Mouse (Mus musculus) embryonic stem cell, embryonic (primary cell): Measurements from ENCODE around the gene Tcirg1.

Experiments used
- CTCF ChIA-PET, 4 experiments: fragments of 300-600 bp in 2 of 4; fragments of 350-600 bp in 2 of 4; sonication (Branson Sonifier 250); formaldehyde crosslinking; loops; one replicate each; lab custom pipeline; 2022; ENCODE audit warnings: inconsistent platforms in 2 of 4; lab: Charles Lee
- POLR2A ChIA-PET, 4 experiments: fragments of 300-600 bp in 2 of 4; fragments of 350-600 bp in 2 of 4; sonication (Branson Sonifier 250); formaldehyde crosslinking; loops; one replicate each; lab custom pipeline; 2022; ENCODE audit warnings: antibody characterized with exemption in 4 of 4, inconsistent platforms in 1 of 4; lab: Charles Lee

Gene Tcirg1

DNA sequence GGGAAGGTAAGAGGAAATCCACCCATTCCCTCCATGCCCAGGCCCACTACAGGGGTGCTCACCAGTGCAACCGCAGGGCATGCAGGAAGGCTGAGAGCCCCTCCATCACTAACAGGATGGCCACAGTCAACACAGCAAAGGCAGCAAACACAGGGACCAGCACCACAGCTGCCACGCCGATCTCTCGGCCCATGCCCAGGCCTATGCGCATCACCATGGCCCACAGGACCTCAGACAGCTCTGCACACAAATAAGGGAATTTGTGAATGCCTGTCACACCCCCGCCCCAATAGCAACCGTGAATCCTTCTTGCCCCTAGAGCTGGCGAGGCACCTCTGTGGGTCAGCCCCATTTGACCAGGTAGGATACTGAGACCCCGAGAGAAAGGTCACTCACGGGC is 10.7 kb downstream of the Tcirg1 start:
- CTCF ChIA-PET, result interaction anchor here in 3 of 4 experiments (0.7 to 1.6 kb wide), 3 partner anchors 31 to 156 kb away, joined by 3 to 6 read pairs (median 3); no protein-coding TSS in a partner anchor
- POLR2A ChIA-PET, result interaction anchor here (0.6 to 10.8 kb wide), 27 partner anchors 8 to 571 kb away, joined by 3 to 99 read pairs (median 4); partner anchors contain the start of genes Ndufs8 (in 3 of the 4) and Tcirg1 (in 3 of the 4)

DNA sequence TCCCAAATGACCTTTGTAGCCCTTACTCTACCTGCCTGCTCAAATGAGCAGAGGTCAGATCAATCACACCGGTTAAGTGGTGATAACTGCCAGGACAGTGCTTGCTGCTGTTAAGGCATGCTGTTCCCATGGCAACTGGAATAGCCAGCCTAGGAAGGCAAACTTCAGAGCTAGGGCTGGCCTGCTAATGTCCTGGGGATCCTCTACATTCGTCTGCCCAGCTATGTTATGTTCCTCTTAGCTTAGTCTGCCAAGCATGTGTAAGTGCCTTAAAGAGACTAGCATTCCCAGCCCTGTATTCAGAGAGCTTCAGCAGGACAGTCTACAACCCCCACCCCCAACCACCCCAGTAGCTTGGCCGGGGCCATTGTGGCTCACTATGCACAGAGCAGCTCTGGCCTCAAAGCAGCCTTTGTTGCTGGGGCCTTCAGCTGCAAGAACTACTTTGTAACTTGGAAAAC is 11.7 kb downstream of the Tcirg1 start:
- ChIA-PET CTCF (interaction anchor here (0.7 to 1.6 kb wide), 7 partner anchors 12 to 126 kb away, joined by 3 to 6 read pairs (median 3); partner anchors contain the start of genes Ndufs8 (in 1 of the 4) and Tcirg1 (in 1 of the 4)), POLR2A (interaction anchor here (0.6 to 10.8 kb wide), 34 partner anchors 8 to 570 kb away, joined by 3 to 99 read pairs (median 4); partner anchors contain the start of genes Tcirg1 (in 3 of the 4) and Ndufs8 (in 2 of the 4))

DNA sequence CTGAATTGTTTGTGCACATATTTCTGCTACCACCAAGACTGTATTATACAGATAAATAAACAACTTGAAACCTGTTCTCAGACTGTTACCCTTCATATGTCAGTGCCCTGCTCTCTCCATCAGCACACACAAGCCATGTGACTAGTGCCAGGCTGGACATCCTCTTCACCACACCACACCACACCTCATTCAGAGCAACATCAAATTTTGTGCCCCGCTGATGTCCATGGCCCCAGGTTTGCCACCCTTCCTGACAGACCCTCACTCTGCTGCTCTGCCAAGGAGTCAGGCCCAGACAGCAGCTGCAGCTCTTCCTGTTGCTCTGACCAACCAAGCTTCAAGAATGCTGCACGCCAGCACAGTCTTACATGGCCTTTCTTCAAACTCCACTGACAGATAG is 12.6 kb downstream of the Tcirg1 start:
- ChIA-PET POLR2A (interaction anchor here (0.9 to 10.8 kb wide), 15 partner anchors 9 to 148 kb away, joined by 3 to 99 read pairs (median 5); partner anchors contain the start of genes Ndufs8 (in 1 of the 4) and Tcirg1 (in 1 of the 4)), CTCF (interaction anchor here in 1 of 4 experiments (0.6 to 0.8 kb wide), 2 partner anchors 41 to 270 kb away, joined by 3 read pairs; no protein-coding TSS in a partner anchor)

GRCm38 (mm10) chr19:3893545-3894116 is 13.3 kb downstream of the Tcirg1 start:
- ChIA-PET CTCF (interaction anchor here in 3 of 4 experiments (0.6 to 1.4 kb wide), 4 partner anchors 29 to 270 kb away, joined by 3 to 4 read pairs (median 3); no protein-coding TSS in a partner anchor), POLR2A (interaction anchor here in 3 of 4 experiments (0.9 to 10.8 kb wide), 9 partner anchors 10 to 149 kb away, joined by 3 to 99 read pairs (median 6); partner anchors contain the start of genes Ndufs8 (in 1 of the 3) and Tcirg1 (in 1 of the 3))

- POLR2A ChIA-PET, result interaction anchor here (0.6 to 10.8 kb wide), 15 partner anchors 9 to 207 kb away, joined by 3 to 99 read pairs (median 5); partner anchors contain the start of genes Ndufs8 (in 3 of the 4), Tcirg1 (in 2 of the 4) and Cdk2ap2 (in 1 of the 4)
- CTCF ChIA-PET, result interaction anchor here in 3 of 4 experiments (0.6 to 2.4 kb wide), 11 partner anchors 11 to 298 kb away, joined by 3 to 11 read pairs (median 3); partner anchors contain the start of gene Ndufs8 (in 1 of the 3)
Measured at GRCm38 (mm10) chr19:3890181-3890580, 16.8 kb downstream of the Tcirg1 start.

DNA sequence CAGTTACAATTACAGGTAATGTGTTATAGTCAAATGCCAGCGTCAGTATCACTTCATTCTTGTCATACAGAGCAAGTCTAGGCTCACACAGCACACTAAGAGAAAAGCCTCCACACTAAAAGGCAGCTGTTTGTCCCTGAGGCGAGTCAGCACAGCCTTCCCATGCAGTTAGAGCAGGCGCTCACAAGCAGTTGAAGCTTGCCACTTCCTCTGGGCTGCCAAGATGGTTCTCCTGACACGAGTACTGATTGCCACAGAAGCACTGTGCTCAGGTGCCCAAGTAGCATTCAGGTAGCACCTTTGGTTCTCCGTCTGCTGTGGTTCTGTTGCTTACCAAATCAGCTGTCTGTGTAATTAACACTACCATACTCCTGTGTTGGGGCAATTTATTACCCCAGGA is 17.8 kb downstream of the Tcirg1 start:
- ChIA-PET CTCF (interaction anchor here in 3 of 4 experiments (0.8 to 2.4 kb wide), 7 partner anchors 14 to 91 kb away, joined by 3 to 11 read pairs (median 4); partner anchors contain the start of gene Ndufs8 (in 1 of the 3)), POLR2A (interaction anchor here in 3 of 4 experiments (0.5 to 10.8 kb wide), 8 partner anchors 11 to 34 kb away, joined by 3 to 99 read pairs (median 4); partner anchors contain the start of genes Ndufs8 (in 2 of the 3) and Tcirg1 (in 1 of the 3))

GRCm38 (mm10) chr19:3884325-3884990 is 22.5 kb downstream of the Tcirg1 start:
- ChIA-PET POLR2A (interaction anchor here in 3 of 4 experiments (0.6 to 1.2 kb wide), 6 partner anchors 9 to 88 kb away, joined by 3 to 5 read pairs (median 3); no protein-coding TSS in a partner anchor), CTCF (no interaction called here)

GRCm38 (mm10) chr19:3882214-3882613 is 24.7 kb downstream of the Tcirg1 start:
- POLR2A ChIA-PET, result interaction anchor here in 2 of 4 experiments (0.7 to 1.8 kb wide), 6 partner anchors 9 to 349 kb away, joined by 3 to 7 read pairs (median 3); no protein-coding TSS in a partner anchor
- CTCF ChIA-PET, result interaction anchor here in 2 of 4 experiments (1.0 to 2.5 kb wide), 4 partner anchors 9 to 64 kb away, joined by 3 to 5 read pairs (median 3); partner anchors contain the start of gene Ndufs8 (in 1 of the 2)

DNA sequence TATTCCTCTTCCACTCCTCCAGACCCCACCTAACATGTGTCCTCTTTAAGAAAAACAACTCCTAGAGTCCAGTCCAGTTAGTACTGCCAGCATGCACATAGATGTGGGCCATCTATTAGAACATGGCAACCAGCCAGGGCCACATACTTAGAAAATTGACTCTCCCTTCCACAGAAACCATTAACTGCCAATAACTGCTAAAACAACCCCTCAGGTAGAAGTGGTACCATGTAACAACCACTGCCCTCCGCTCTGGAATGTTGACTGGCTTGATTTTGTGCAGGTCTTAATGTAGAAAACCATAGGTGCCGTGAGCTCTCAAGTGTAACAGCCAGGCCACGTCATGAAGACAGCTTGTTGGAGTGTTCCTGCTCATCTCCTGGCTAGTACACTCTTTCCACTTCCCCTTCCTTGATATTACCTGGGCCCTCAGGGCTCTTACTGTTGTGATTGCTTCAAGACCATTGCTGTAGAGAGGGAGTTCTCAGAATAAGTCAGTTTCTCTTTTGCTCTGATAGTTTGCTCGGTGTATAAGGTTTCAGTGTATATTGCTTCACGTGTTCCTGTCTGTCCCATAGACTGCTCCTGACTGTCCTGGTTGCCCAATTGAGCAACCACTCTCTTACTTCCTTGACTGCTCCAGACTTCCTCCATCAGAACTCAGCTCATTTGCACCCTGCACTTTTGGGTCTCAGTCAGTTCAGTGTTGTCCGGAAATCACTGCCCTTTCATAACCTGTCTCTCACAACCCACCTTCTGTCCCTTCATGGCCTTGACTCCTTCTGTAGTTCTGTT is 26.7 kb downstream of the Tcirg1 start:
- POLR2A ChIA-PET, result interaction anchor here in 2 of 4 experiments (1.3 to 1.5 kb wide), 2 partner anchors 17 to 119 kb away, joined by 3 to 4 read pairs; no protein-coding TSS in a partner anchor
- CTCF ChIA-PET, result no interaction called here

DNA sequence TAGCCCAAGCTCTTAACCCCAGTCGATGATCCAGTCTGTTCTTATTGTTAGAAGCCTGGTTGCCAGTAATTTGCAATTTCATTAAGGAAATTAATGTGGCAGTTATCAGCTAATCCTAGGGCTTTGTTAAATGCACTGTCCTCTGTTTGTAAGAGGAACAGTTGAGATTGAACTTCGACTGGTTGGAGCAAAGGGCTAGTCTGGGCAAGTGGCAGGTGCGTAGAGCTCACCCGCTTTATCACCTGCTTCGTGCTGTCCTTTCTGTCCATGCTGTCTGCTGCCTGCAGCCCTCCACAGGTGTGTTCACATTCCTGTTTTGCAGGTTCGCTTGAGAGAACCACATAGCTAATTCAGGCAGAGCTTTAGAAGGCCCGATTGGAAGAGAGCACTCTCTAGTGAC is 31.9 kb downstream of the Tcirg1 start:
- ChIA-PET CTCF (interaction anchor here in 3 of 4 experiments (0.7 to 1.3 kb wide), 7 partner anchors 10 to 138 kb away, joined by 3 to 5 read pairs (median 3); partner anchors contain the start of gene Ndufv1 (in 1 of the 3)), POLR2A (interaction anchor here in 3 of 4 experiments (0.6 to 4.3 kb wide), 40 partner anchors 10 to 187 kb away, joined by 3 to 18 read pairs (median 4); partner anchors contain the start of genes Ndufs8 (in 2 of the 3), 1810055G02Rik (in 1 of the 3), Chka (in 1 of the 3) and Gm49405 (in 1 of the 3))

DNA sequence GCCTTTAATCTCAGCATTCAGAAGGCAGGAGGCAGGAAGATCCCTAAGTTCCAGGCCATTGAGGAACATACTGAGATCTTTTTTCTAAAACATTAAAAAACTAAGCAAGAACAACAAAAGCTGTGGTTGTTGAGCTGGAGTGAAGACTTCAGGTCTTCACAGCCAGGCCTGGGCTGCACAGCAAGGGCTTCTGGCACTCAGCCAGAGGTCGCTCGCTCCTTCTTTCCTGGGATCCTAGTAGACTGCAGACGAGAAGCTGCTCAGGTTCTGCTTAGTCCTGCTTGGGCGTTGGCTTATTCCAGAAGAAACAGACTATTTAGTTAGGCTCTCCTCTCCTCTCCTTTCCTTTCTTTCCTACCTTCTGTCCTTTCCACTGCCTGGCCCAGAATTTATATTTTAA is 34.6 kb downstream of the Tcirg1 start:
- ChIA-PET CTCF (interaction anchor here in 2 of 4 experiments (0.6 to 0.9 kb wide), 2 partner anchors 10 to 17 kb away, joined by 3 read pairs; no protein-coding TSS in a partner anchor), POLR2A (interaction anchor here in 3 of 4 experiments (0.6 to 4.3 kb wide), 14 partner anchors 8 to 128 kb away, joined by 3 to 18 read pairs (median 4); partner anchors contain the start of genes Gm49405 (in 1 of the 3) and Nudt8 (in 1 of the 3))

DNA sequence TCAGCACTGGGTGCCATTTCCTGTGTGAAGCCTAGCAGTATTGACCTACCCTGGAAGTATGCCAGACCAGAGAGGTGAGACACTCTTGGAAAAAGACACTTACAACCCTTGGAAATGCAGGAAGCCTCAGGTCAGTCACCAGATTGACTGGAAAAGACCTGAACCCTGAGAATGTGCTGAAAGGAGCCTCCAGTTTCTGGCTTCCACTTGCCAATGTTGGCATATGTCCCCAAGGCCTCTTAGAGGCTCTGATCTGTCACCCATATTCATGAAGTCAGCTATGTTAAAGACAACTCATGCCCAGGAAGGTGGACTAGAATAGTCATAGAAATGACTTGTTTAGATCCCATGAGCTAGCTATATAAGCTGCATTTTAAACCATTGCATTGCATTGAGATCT is 35.5 kb downstream of the Tcirg1 start:
- ChIA-PET POLR2A (interaction anchor here in 3 of 4 experiments (0.7 to 2.0 kb wide), 6 partner anchors 8 to 79 kb away, joined by 3 to 6 read pairs (median 4); no protein-coding TSS in a partner anchor), CTCF (interaction anchor here in 2 of 4 experiments (0.6 to 0.7 kb wide), 2 partner anchors 443 to 507 kb away, joined by 3 to 8 read pairs; no protein-coding TSS in a partner anchor)

GRCm38 (mm10) chr19:3868290-3868689 is 38.6 kb downstream of the Tcirg1 start:
- POLR2A ChIA-PET, result interaction anchor here in 2 of 4 experiments (0.6 to 3.1 kb wide), 6 partner anchors 11 to 44 kb away, joined by 3 to 11 read pairs (median 6); partner anchors contain the start of gene Ndufs8 (in 1 of the 2)
- CTCF ChIA-PET, result interaction anchor here in 1 of 4 experiments (1.1 kb wide), 1 partner anchor 144 kb away, joined by 3 read pairs; the partner anchor contains the start of gene Ndufv1

DNA sequence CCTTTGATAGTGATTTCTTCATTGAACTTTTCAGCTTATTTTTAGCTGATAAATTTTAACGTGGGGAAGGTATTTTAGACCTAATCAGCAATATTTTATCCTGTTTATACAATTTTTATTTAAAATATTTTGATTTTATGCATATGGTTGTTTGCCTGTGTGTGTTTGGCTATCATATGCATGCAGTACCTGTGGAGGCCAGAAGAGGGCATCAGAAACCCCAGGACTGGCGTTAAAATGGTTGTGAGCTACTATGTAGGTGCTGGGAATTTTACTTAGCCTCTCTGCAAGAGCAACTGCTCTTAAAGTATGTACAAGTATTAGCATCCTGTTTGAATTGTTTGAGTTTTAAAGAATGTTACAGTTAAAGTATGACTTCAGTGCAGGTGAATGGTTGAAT is 42.0 kb downstream of the Tcirg1 start:
- POLR2A ChIA-PET, result interaction anchor here (0.6 to 1.5 kb wide), 15 partner anchors 8 to 181 kb away, joined by 3 to 7 read pairs (median 3); partner anchors contain the start of gene Gstp2 (in 1 of the 4)
- CTCF ChIA-PET, result interaction anchor here (0.5 to 2.0 kb wide), 26 partner anchors 9 to 294 kb away, joined by 3 to 19 read pairs (median 3); partner anchors contain the start of gene Ndufv1 (in 2 of the 4)

GRCm38 (mm10) chr19:3862713-3863112 is 44.2 kb downstream of the Tcirg1 start:
- CTCF ChIA-PET, result interaction anchor here (0.7 to 1.2 kb wide), 9 partner anchors 11 to 562 kb away, joined by 3 to 4 read pairs (median 3); partner anchors contain the start of genes Chka (in 1 of the 4), Gm49405 (in 1 of the 4) and Nudt8 (in 1 of the 4)
- POLR2A ChIA-PET, result interaction anchor here in 3 of 4 experiments (0.5 to 1.9 kb wide), 31 partner anchors 10 to 287 kb away, joined by 3 to 11 read pairs (median 4); partner anchors contain the start of genes Ndufs8 (in 2 of the 3), Ppp6r3 (in 1 of the 3) and Tcirg1 (in 1 of the 3)
